In the genomic region with DNA sequence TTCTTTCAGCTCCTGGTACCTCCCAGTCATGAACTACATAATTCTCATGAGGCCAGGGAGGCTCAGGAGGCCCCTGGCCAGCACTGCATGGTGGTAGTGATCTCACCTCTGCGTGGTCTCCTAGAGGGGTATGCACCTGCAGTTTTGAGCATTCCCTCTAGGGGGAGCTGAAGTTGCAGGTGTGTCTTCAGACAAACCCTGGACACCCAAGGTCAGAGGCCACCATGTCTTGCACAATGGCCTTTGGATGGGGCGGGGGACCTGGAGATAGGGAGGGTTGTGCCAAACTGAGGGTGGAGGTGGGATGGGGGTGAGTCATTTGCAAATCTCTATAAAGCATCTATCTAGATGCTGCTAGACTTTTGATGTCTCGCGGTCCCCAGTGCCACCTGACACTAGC, we compare ENCODE assay signal across 12 mouse cellular contexts.
DNase-seq lines count a peak whose midpoint lies in the region; ATAC-seq and TF ChIP-seq lines count a peak whose summit lies in the region.
"Had no signal": no experiment of that assay in that cellular context is flagged by ENCODE, and none has a peak within 500 bp of the region (broad histone marks: within the 10 kb centered on the region; RNA-seq: fewer than 3 reads in every experiment).

No protein-coding gene starts in this region.

- no peaks in the 10 kb centered on the region for H3K9me3 ChIP-seq in MEL (replicated peaks; ENCODE audit: insufficient read depth, low read length)
- H3K9me3 ChIP-seq in forebrain, embryonic 14.5 days (replicated peaks; ENCODE audit: control insufficient read depth, low read length), result no peaks in the 10 kb centered on the region
- H3K9me3 ChIP-seq: forebrain, embryonic 10.5 days; hindbrain, embryonic 12.5 days; limb, embryonic 13.5 days; midbrain, embryonic 10.5 days had no signal

- H3K79me2 ChIP-seq in MEL (ENCODE audit: control insufficient read depth, insufficient read depth, low read length, poor library complexity), result no peaks in the 10 kb centered on the region

- TF ChIP-seq POLR2A in MEL (IDR thresholded peaks at IDR 0.05; ENCODE audit: control insufficient read depth in 1 of 2, insufficient read depth in 1 of 2, low read depth in 1 of 2, low read length in 2 of 2, poor library complexity in 1 of 2), result no peak

- TF ChIP-seq EP300 in MEL (IDR thresholded peaks at IDR 0.05; ENCODE audit: low read depth in 1 of 2, low read length in 2 of 2), result no peak

- TF ChIP-seq CTCF in layer of hippocampus, adult 2 months (conservative IDR thresholded peaks at IDR 0.05), result peak; percentile 74
- peak; percentile 55 to 74 (median 60) for TF ChIP-seq CTCF in MEL (IDR thresholded peaks at IDR 0.05 in 2 of 3, conservative IDR thresholded peaks at IDR 0.05 in 1 of 3; ENCODE audit: control insufficient read depth in 1 of 3, insufficient read depth in 1 of 3, low read depth in 2 of 3, low read length in 3 of 3, poor library complexity in 1 of 3, severe bottlenecking in 1 of 3)

- H3K27ac ChIP-seq in layer of hippocampus, adult 2 months, result no peak overlapping the region
- H3K27ac ChIP-seq in MEL (ENCODE audit: control insufficient read depth, low read depth, low read length), result no peak overlapping the region
- H3K27ac ChIP-seq in forebrain, embryonic 14.5 days (ENCODE audit: low read depth, low read length), result no peak overlapping the region
- H3K27ac ChIP-seq: forebrain, embryonic 10.5 days; hindbrain, embryonic 12.5 days; limb, embryonic 13.5 days; midbrain, embryonic 10.5 days had no signal

- ATAC-seq in forebrain, embryonic 14.5 days, result no peak

- H3K9ac ChIP-seq in MEL (ENCODE audit: control insufficient read depth, low read depth, low read length, poor library complexity, severe bottlenecking), result no peak overlapping the region
- H3K9ac ChIP-seq in forebrain, embryonic 14.5 days (ENCODE audit: low read length), result no peak overlapping the region
- H3K9ac ChIP-seq: hindbrain, embryonic 12.5 days; limb, embryonic 13.5 days had no signal

- 85% methylated on average over 4 of the region's 4 CpGs for WGBS in forebrain, embryonic 14.5 days

- DNase-seq in layer of hippocampus, adult 2 months (ENCODE audit: low spot score in 2 of 2), result no peak
- DNase-seq in layer of hippocampus, postnatal 36 days, result no peak
- DNase-seq in B cell, adult 2 months, result peak; percentile 67 to 69
- no peak for DNase-seq in MEL (ENCODE audit: low read depth, low spot score)
- peak; percentile 37 for DNase-seq in retina, embryonic 14.5 days (ENCODE audit: low spot score)
- DNase-seq in Muller cell, postnatal 12 days (ENCODE audit: inconsistent ontology term), result no peak
- DNase-seq in forebrain, embryonic 14.5 days (ENCODE audit: low spot score), result no peak
- DNase-seq: heart, adult 18-20 months had no signal

- H3K4me2 ChIP-seq in forebrain, embryonic 14.5 days (ENCODE audit: low read length), result no peak overlapping the region
- H3K4me2 ChIP-seq: hindbrain, embryonic 12.5 days; limb, embryonic 13.5 days had no signal

- no peak overlapping the region for H3K4me3 ChIP-seq in layer of hippocampus, adult 2 months
- H3K4me3 ChIP-seq in MEL (ENCODE audit: control insufficient read depth in 1 of 2, insufficient read depth in 1 of 2, low read depth in 2 of 2, low read length in 2 of 2), result no peak overlapping the region
- H3K4me3 ChIP-seq in forebrain, embryonic 14.5 days (ENCODE audit: low read depth, low read length), result no peak overlapping the region
- H3K4me3 ChIP-seq: forebrain, embryonic 10.5 days; hindbrain, embryonic 12.5 days; limb, embryonic 13.5 days; midbrain, embryonic 10.5 days had no signal

- H3K4me1 ChIP-seq in MEL (ENCODE audit: control insufficient read depth in 1 of 2, insufficient read depth in 2 of 2, low read length in 2 of 2), result 0 out of 4 replicates have a peak, but pooled peaks cover 0 to 7% of the 10 kb centered on the region in 2 experiments
- peaks cover 2% of the 10 kb centered on the region; the same call in 1 of the 2 replicates for H3K4me1 ChIP-seq in forebrain, embryonic 14.5 days (ENCODE audit: control insufficient read depth, insufficient read depth, low read length)

- no peaks in the 10 kb centered on the region for H3K27me3 ChIP-seq in MEL (ENCODE audit: control insufficient read depth in 1 of 2, insufficient read depth in 2 of 2, low read length in 2 of 2)
- no peaks in the 10 kb centered on the region for H3K27me3 ChIP-seq in forebrain, embryonic 14.5 days (replicated peaks; ENCODE audit: control insufficient read depth, insufficient read depth, low read length)
- H3K27me3 ChIP-seq: limb, embryonic 13.5 days had no signal

- peak; percentile 26 for TF ChIP-seq RAD21 in MEL (IDR thresholded peaks at IDR 0.05; ENCODE audit: low read depth, low read length)

- H3K36me3 ChIP-seq in MEL (ENCODE audit: control insufficient read depth in 1 of 2, insufficient read depth in 2 of 2, low read length in 2 of 2), result no peaks in the 10 kb centered on the region
- no peaks in the 10 kb centered on the region for H3K36me3 ChIP-seq in forebrain, embryonic 14.5 days (ENCODE audit: control insufficient read depth, insufficient read depth, low read length)
- H3K36me3 ChIP-seq: forebrain, embryonic 10.5 days; hindbrain, embryonic 12.5 days; limb, embryonic 13.5 days; midbrain, embryonic 10.5 days had no signal

TF ChIP-seq in MEL, 35 proteins besides CTCF, POLR2A, EP300 and RAD21:
- TF ChIP-seq ZMIZ1 (IDR thresholded peaks at IDR 0.05; ENCODE audit: low read depth, low read length) (no peak), MEF2A (IDR thresholded peaks at IDR 0.05; ENCODE audit: extremely low read depth, insufficient replicate concordance, low read depth, low read length, poor library complexity, severe bottlenecking) (no peak), SMC3 (IDR thresholded peaks at IDR 0.05; ENCODE audit: low read depth, low read length) (peak; percentile 32; the same call in 1 of the 2 replicates)

Comparison
In these comparisons a context has a peak if more than half of its experiments do, and no peak if none do; other contexts are left out.
1. DNase-seq: peak in B cell, adult 2 months (2 of 2) and retina, embryonic 14.5 days (single experiment); none in layer of hippocampus, adult 2 months (0 of 2), layer of hippocampus, postnatal 36 days (0 of 2), MEL (single experiment), Muller cell, postnatal 12 days (single experiment) and forebrain, embryonic 14.5 days (single experiment).